In genomic region chr14:45497116-45497515, GRCm38 (mm10) we compare ENCODE assay signal across 25 mouse cellular contexts. TPM values are rescaled to one million over a fixed set of nuclear protein-coding genes. Genes with fewer than 3 reads are reported as not detected.
A peak's percentile ranks its signal among the peaks of the same experiment; 100 is the strongest.
DNase-seq lines count a peak whose midpoint lies in the region; TF ChIP-seq lines count a peak whose summit lies in the region.
"Had no signal": no experiment of that assay in that cellular context is flagged by ENCODE, and none has a peak within 500 bp of the region (broad histone marks: within the 10 kb centered on the region; RNA-seq: fewer than 3 reads in every experiment).

No protein-coding gene starts in this region.

- H3K27ac ChIP-seq in ES-E14 (ENCODE audit: insufficient read depth, low read depth, low read length, poor library complexity, severe bottlenecking) = peak overlapping the region; percentile 83
- H3K27ac ChIP-seq in forebrain, embryonic 10.5 days = no peak overlapping the region
- H3K27ac ChIP-seq: embryonic facial prominence, embryonic 10.5 days; embryonic facial prominence, embryonic 12.5 days; forebrain, embryonic 13.5 days; forebrain, embryonic 15.5 days had no signal

- no peaks in the 10 kb centered on the region for H3K27me3 ChIP-seq in forebrain, embryonic 10.5 days (ENCODE audit: poor library complexity, severe bottlenecking)
- H3K27me3 ChIP-seq: CH12.LX; embryonic facial prominence, embryonic 12.5 days; forebrain, embryonic 13.5 days; forebrain, embryonic 15.5 days had no signal

- no peak overlapping the region for H3K4me3 ChIP-seq in ES-E14 (ENCODE audit: insufficient read depth in 1 of 2, low read depth in 1 of 2, low read length in 2 of 2, poor library complexity in 1 of 2, severe bottlenecking in 1 of 2)
- no peak overlapping the region for H3K4me3 ChIP-seq in forebrain, embryonic 10.5 days
- H3K4me3 ChIP-seq: embryonic facial prominence, embryonic 10.5 days; embryonic facial prominence, embryonic 12.5 days; erythroblast, embryonic 14.5 days; forebrain, embryonic 13.5 days; forebrain, embryonic 15.5 days had no signal

- DNase-seq in heart, adult 11 months = peak; percentile 40
- DNase-seq in heart, adult 8-10 months (ENCODE audit: low spot score) = no peak
- DNase-seq in ES-E14 (ENCODE audit: low read depth, low spot score) (no peak), ZHBTc4 (ENCODE audit: low read depth, low spot score) (peak; percentile 74)
- no peak for DNase-seq in forebrain, embryonic 10.5 days (ENCODE audit: extremely low spot score, low spot score)
- no peak for DNase-seq in lung, postnatal 10 days
- DNase-seq in kidney, adult 9 months = no peak
- DNase-seq: adrenal gland, adult 2 months; adrenal gland, postnatal 10 days; adrenal gland, postnatal 36 days; B cell, adult 2 months; cerebellum, adult 11-12 months; cerebellum, adult 2 months; cerebellum, adult 9-10 months; cerebellum, postnatal 10 days; cerebellum, postnatal 25 days; forebrain, postnatal 0 days had no signal

- no peaks in the 10 kb centered on the region for H3K9me3 ChIP-seq in ES-E14 (ENCODE audit: control insufficient read depth, insufficient read depth, low read depth, low read length)
- H3K9me3 ChIP-seq in forebrain, embryonic 10.5 days = peaks cover 13% of the 10 kb centered on the region; the same call in 1 of the 2 replicates
- H3K9me3 ChIP-seq: embryonic facial prominence, embryonic 12.5 days; forebrain, embryonic 15.5 days had no signal

- no peaks in the 10 kb centered on the region for H3K4me1 ChIP-seq in ES-E14 (ENCODE audit: control insufficient read depth in 2 of 2, insufficient read depth in 2 of 2, low read length in 2 of 2, poor library complexity in 1 of 2)
- H3K4me1 ChIP-seq in forebrain, embryonic 10.5 days = no peaks in the 10 kb centered on the region
- H3K4me1 ChIP-seq: embryonic facial prominence, embryonic 10.5 days; embryonic facial prominence, embryonic 12.5 days; forebrain, embryonic 15.5 days had no signal

- H3K9ac ChIP-seq in ES-E14 (ENCODE audit: insufficient read depth, low read depth, low read length, poor library complexity, severe bottlenecking) = no peak overlapping the region
- H3K9ac ChIP-seq: embryonic facial prominence, embryonic 12.5 days; forebrain, embryonic 13.5 days; forebrain, embryonic 15.5 days; forebrain, postnatal 0 days had no signal

- in situ Hi-C loops in ES-E14 (cut with MboI; ENCODE audit: low sequenced_read_pairs in 2 of 2, unreplicated experiment in 2 of 2) = no loop called here

- WGBS in forebrain, embryonic 10.5 days = 94% methylated on average over 3 of the region's 3 CpGs

- peaks cover 7% of the 10 kb centered on the region for H3K36me3 ChIP-seq in ES-E14 (ENCODE audit: control insufficient read depth, insufficient read depth, low read length, poor library complexity, severe bottlenecking)
- peaks cover 85% of the 10 kb centered on the region for H3K36me3 ChIP-seq in forebrain, embryonic 10.5 days (replicated peaks)

TF ChIP-seq in ES-E14, 5 proteins besides CTCF, POLR2A, EP300 and RAD21:
- no peak for TF ChIP-seq ZNF384 (IDR thresholded peaks at IDR 0.05; ENCODE audit: low read depth, low read length)
- no peak for TF ChIP-seq ZC3H11A (IDR thresholded peaks at IDR 0.05; ENCODE audit: borderline replicate concordance, low read depth, low read length)
- TF ChIP-seq CHD2 (IDR thresholded peaks at IDR 0.05; ENCODE audit: low read depth, low read length) = no peak
- TF ChIP-seq HCFC1 (IDR thresholded peaks at IDR 0.05; ENCODE audit: borderline replicate concordance, insufficient read depth, low read length) = no peak
- TF ChIP-seq MAFK (IDR thresholded peaks at IDR 0.05; ENCODE audit: insufficient read depth, low read depth, low read length) = 0 out of 2 replicates have a peak, but pooled peaks have one; percentile 23
TF ChIP-seq in ES-E14: peak in this region for 1.

RNA-seq across cellular contexts. Expression of gene Fermt2, which starts 32.8 kb away (rescaled TPM):
- 100 to 1,000 TPM; 205 to 238 (median 230) TPM for total RNA-seq in heart, adult 8-10 months (2022)
- total RNA-seq in ES-E14 (2012; rRNA removed) = 47.0 and 60.5 TPM in 2 replicates
- polyA plus RNA-seq in forebrain, embryonic 10.5 days (2016; fragmentation: Nextera tagmentation; extraction: Ambion mirVana) = 75.7 and 77.6 TPM in 2 replicates
- total RNA-seq: CH12.LX, MEL had no signal
- polyA plus RNA-seq: CD4-positive, CD25-positive, alpha-beta regulatory T cell, adult 4 months; erythroblast, embryonic 14.5 days had no signal

Comparison
In these comparisons a context has a peak if more than half of its experiments do, and no peak if none do; other contexts are left out.
1. DNase-seq: peak in heart, adult 11 months (single experiment) and ZHBTc4 (single experiment); none in heart, adult 8-10 months (single experiment), ES-E14 (single experiment), forebrain, embryonic 10.5 days (single experiment), lung, postnatal 10 days (single experiment) and kidney, adult 9 months (single experiment).